Mouse (Mus musculus): ENCODE measurements around the gene Dock8. TPM values are rescaled to one million over a fixed set of nuclear protein-coding genes. Genes with fewer than 3 reads are reported as not detected.
A peak's percentile ranks its signal among the peaks of the same experiment; 100 is the strongest.

Gene Dock8
- polyA plus RNA-seq, 1 experiment: 18.0 TPM

DNA sequence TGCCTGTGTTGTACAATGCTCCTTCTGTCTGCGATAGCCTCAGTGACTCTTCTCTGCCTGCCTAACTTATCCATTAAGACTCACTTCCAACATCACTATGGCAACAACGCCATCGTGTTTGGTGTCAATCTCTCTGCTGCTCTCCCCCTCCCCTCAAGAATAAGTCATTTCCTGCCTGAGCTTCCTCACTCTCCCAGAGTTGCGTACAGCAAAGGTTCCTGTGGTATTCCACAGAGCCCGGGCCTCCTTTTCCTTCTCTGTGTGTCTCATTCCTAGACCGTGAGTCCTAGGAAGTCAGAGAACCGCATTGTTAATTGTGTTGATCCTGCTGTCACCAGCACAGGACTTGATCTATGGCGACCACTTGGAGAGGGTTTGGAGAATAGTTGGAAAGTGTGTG lies 4.4 kb upstream of the Dock8 start:
- Histone ChIP-seq H3K27me3 (replicated peaks) (no peaks in the 10 kb centered on the region), H3K36me3 (replicated peaks; ENCODE audit: low read length) (peaks cover 2% of the 10 kb centered on the region), H3K9me3 (no peaks in the 10 kb centered on the region), H3K4me3 (replicated peaks) (peak overlapping the region; percentile 64), H3K4me1 (peaks cover 85% of the 10 kb centered on the region)
- TF ChIP-seq FLI1 (IDR thresholded peaks at IDR 0.05; ENCODE audit: low read length) (no peak), GATA1 (IDR thresholded peaks at IDR 0.05; ENCODE audit: borderline replicate concordance, low read length) (no peak)

DNA sequence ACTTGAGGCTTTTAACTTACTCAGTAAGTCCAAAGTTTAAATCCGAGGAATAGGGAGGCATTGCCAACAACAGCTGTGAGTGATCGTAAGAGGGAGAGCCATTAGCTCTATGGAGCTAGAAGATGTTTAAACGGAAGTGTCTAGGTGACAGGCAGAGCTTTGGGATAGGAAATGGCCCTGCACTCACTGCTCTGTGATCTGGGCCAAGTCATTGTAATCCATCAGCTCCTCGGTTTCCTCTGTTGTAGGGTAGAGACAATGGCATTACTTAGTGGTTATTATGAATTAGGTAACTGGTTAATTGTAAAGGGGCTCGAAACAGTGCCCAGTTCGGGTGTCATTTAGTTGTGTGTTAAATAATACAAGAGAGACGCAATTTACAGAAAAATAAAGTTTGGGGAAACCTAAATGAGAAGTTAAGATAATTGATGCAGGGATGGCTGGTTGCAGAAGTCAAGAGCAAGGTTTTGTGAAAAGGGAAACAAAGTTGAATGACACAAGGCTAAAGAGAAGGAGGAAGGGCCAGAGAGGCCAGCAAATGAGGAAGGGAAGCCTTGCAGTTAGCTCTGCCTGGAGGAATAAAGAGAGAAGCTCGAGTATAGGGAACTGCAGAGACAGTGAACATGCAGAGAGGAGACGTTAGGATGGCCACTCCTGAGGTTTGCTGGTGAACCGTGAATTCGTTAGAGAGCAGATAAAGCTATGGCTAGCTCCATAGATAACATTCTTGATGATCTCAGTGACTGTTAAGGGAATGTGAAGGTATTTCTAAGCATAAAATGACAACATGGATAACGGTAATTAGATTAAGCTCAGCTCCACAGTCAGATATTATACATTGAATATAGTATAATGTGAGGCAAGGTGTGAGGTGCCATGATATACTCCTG lies 2.3 kb upstream of the Dock8 start:
- Histone ChIP-seq H3K36me3 (replicated peaks; ENCODE audit: low read length) (peaks cover 10% of the 10 kb centered on the region), H3K4me1 (peaks cover 80% of the 10 kb centered on the region)
- no peak for TF ChIP-seq GATA1 (IDR thresholded peaks at IDR 0.05; ENCODE audit: borderline replicate concordance, low read length)
- TF ChIP-seq FLI1 (IDR thresholded peaks at IDR 0.05; ENCODE audit: low read length): no peak

DNA sequence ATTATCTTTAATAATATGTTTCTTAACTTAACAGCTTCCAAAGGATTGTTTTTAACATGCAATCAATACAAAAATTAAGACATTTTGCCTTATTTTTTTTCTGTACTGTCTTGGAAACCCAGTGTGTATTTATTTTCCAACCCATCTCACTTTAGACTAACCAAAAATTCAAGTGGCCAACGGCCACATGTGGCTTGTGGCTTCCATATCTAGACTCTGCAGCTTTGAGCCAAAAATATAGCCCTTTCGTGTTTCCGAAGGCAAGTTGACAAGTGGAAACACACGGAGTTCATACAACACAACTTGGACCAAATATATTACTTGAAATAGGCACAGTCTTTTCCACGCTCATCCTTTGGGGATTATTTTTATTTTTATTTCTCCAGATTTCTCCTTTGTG lies 773 bp upstream of the Dock8 start:
- TF ChIP-seq GATA1 (IDR thresholded peaks at IDR 0.05; ENCODE audit: borderline replicate concordance, low read length): peak; percentile 48; the same call in 1 of the 3 replicates
- TF ChIP-seq FLI1 (IDR thresholded peaks at IDR 0.05; ENCODE audit: low read length): no peak
- Histone ChIP-seq H3K36me3 (replicated peaks; ENCODE audit: low read length) (peaks cover 14% of the 10 kb centered on the region), H3K27me3 (replicated peaks) (no peaks in the 10 kb centered on the region), H3K4me3 (replicated peaks) (peak overlapping the region; percentile 96), H3K4me1 (peaks cover 80% of the 10 kb centered on the region), H3K9me3 (no peaks in the 10 kb centered on the region)

More for the DNA sequence above, 2.3 kb upstream of the Dock8 start:
- H3K4me3 ChIP-seq (replicated peaks): peak overlapping the region; percentile 60
- no peaks in the 10 kb centered on the region for H3K9me3 ChIP-seq
- H3K27me3 ChIP-seq (replicated peaks): no peaks in the 10 kb centered on the region

DNA sequence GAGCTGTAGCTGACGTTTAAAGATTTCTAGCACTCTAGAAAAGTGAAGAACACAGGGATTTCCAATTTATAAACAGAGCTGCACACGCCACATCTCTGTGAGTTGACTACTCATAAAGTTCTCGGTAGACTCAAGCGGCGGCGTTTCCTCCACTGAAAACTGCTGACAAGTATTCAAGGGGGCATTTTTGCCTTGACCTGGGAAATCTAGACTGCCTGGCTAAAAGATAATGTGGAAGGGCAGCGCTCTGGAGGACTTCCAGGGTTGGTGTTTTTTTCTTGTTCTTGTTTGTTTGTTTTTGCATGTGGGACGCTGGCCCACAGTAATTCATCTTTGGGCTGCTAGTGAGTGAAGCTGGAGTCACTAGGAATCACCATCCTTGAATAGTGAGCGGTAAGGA lies 819 bp downstream of the Dock8 start:
- Histone ChIP-seq H3K9me3 (no peaks in the 10 kb centered on the region), H3K27me3 (replicated peaks) (no peaks in the 10 kb centered on the region), H3K4me1 (peaks cover 76% of the 10 kb centered on the region), H3K4me3 (replicated peaks) (peak overlapping the region; percentile 96), H3K36me3 (replicated peaks; ENCODE audit: low read length) (peaks cover 23% of the 10 kb centered on the region)
- TF ChIP-seq GATA1 (IDR thresholded peaks at IDR 0.05; ENCODE audit: borderline replicate concordance, low read length) (no peak), FLI1 (IDR thresholded peaks at IDR 0.05; ENCODE audit: low read length) (no peak)

DNA sequence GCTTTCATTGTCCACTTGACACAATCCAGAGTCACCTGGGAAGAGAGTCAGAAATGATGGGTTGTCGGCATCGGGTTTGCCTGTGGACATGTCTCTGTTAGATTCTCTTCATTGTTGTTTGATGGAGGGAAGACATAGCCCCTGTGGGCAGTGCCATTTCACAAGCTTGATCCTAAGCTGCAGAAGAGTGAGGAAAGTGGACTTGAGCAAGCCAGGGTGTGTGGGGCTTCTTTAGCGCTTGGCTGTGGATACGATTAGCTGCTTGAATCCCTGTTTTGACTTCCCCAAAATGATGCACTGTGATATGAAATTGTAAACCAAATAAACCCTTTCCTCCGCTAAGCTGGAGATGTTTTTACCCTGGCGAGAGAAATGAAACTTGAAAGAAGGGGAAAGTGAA lies 2.7 kb downstream of the Dock8 start:
- TF ChIP-seq FLI1 (IDR thresholded peaks at IDR 0.05; ENCODE audit: low read length) (no peak), GATA1 (IDR thresholded peaks at IDR 0.05; ENCODE audit: borderline replicate concordance, low read length) (no peak)
- no peaks in the 10 kb centered on the region for H3K27me3 ChIP-seq (replicated peaks)
- peaks cover 32% of the 10 kb centered on the region for H3K36me3 ChIP-seq (replicated peaks; ENCODE audit: low read length)
- peaks cover 71% of the 10 kb centered on the region for H3K4me1 ChIP-seq
- peak overlapping the region; percentile 96 for H3K4me3 ChIP-seq (replicated peaks)
- no peaks in the 10 kb centered on the region for H3K9me3 ChIP-seq

DNA sequence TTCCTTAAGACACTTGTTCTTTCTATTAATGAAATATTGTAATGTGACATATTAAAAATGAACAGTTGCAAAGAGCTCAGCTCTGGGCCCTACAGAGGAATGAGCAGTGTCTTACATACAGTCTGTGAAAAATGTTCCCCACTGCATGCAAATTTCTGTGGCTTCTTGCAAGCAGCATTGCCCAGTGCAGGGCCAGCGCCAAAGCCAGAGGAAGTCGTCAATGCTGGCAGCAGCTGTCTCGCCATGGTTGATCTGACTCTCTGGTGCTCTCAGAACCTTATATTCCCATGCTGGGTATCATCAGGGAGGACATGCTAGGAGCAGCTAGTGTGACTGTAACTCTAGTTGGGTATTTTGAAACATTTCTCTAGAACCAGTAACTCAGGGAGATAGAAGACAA lies 3.5 kb downstream of the Dock8 start:
- peak overlapping the region; percentile 96 for H3K4me3 ChIP-seq (replicated peaks)
- no peak for TF ChIP-seq FLI1 (IDR thresholded peaks at IDR 0.05; ENCODE audit: low read length)
- no peak for TF ChIP-seq GATA1 (IDR thresholded peaks at IDR 0.05; ENCODE audit: borderline replicate concordance, low read length)
- no peaks in the 10 kb centered on the region for H3K9me3 ChIP-seq
- no peaks in the 10 kb centered on the region for H3K27me3 ChIP-seq (replicated peaks)
- H3K36me3 ChIP-seq (replicated peaks; ENCODE audit: low read length): peaks cover 35% of the 10 kb centered on the region
- H3K4me1 ChIP-seq: peaks cover 67% of the 10 kb centered on the region

DNA sequence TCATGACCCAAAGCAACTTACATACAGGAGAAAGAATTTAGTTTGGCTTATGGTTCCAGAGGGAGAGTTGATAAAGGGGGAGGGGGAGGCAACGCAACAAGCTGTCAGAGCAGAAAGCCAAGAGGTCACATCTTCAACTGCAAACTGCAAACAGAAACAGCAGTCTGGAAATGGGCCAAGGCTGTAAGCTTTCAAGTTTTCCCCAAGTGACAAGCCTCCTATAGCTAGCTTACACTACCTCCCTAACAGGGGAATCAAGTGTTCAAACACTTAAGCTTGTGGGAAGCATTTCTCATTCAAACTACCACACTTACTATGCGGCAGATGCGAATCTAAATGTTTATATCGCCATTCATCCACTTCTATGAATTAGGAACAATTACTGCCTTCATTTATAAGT lies 4.5 kb downstream of the Dock8 start:
- H3K27me3 ChIP-seq (replicated peaks): no peaks in the 10 kb centered on the region
- H3K36me3 ChIP-seq (replicated peaks; ENCODE audit: low read length): peaks cover 38% of the 10 kb centered on the region
- H3K4me1 ChIP-seq: peaks cover 70% of the 10 kb centered on the region
- TF ChIP-seq GATA1 (IDR thresholded peaks at IDR 0.05; ENCODE audit: borderline replicate concordance, low read length) (no peak), FLI1 (IDR thresholded peaks at IDR 0.05; ENCODE audit: low read length) (no peak)
- H3K9me3 ChIP-seq: no peaks in the 10 kb centered on the region
- H3K4me3 ChIP-seq (replicated peaks): peak overlapping the region; percentile 39

DNA sequence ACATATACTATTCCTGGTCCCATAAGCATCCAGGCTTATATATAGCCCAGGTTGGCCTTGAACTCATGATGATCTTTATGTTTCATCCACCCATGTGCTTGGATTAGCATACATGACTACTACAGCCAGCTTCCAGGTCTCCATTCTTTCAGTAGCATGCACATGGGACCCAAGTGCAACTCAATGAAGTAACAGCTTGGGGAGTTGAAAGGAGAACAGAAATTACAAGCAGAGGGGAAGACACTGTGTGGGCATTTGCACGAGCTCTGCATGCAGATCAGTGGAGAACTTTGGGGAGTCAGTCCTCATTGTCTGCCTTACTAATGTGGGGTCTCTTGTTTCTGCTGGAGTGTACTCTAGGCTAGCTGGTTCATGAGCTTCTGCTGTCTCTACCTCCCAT lies 7.4 kb downstream of the Dock8 start:
- Histone ChIP-seq H3K36me3 (replicated peaks; ENCODE audit: low read length) (peaks cover 45% of the 10 kb centered on the region), H3K4me3 (replicated peaks) (no peak overlapping the region), H3K27me3 (replicated peaks) (no peaks in the 10 kb centered on the region), H3K9me3 (no peaks in the 10 kb centered on the region), H3K4me1 (peaks cover 63% of the 10 kb centered on the region)
- TF ChIP-seq GATA1 (IDR thresholded peaks at IDR 0.05; ENCODE audit: borderline replicate concordance, low read length): no peak
- no peak for TF ChIP-seq FLI1 (IDR thresholded peaks at IDR 0.05; ENCODE audit: low read length)

DNA sequence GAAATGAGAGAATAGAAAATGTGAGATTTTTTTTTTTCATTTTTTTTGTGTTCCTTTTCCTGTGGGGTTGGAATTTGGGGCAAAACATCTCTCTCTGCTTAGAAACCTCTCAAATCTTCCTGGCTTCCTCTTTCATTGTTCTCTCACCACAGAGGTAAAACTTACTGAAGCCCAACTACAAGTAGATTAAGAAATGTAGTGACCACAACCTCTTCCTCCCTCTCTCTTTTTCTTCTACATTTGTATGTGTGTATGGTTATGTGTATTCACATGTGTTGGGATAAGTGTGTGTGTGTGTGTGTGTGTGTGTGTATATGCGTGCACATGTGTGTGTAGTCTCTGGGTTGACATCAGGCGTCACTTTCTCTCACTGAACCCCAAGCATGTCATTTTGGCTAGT lies 9.2 kb downstream of the Dock8 start:
- TF ChIP-seq GATA1 (IDR thresholded peaks at IDR 0.05; ENCODE audit: borderline replicate concordance, low read length): no peak
- TF ChIP-seq FLI1 (IDR thresholded peaks at IDR 0.05; ENCODE audit: low read length): no peak
- Histone ChIP-seq H3K27me3 (replicated peaks) (no peaks in the 10 kb centered on the region), H3K36me3 (replicated peaks; ENCODE audit: low read length) (peaks cover 47% of the 10 kb centered on the region), H3K4me3 (replicated peaks) (no peak overlapping the region), H3K4me1 (peaks cover 62% of the 10 kb centered on the region), H3K9me3 (no peaks in the 10 kb centered on the region)

DNA sequence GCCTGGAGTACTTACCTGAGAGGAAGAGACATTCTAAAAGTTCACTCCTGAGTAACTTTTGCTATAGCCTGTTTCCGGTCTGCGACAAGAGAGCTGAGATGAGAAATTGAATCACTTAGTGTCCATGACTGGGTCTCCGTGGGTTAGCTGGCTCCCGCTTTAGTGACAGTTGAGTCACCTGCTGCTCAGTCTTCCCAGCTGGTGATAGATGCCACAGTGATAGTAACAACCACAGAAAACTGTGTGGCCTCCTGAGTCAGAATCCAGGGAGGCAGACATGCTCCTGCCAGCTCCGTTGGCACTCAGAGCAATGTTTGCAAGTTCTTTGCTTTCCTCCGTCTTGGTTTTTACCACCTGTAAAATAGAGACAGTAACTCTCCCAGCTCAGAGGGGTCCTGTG lies 23.4 kb downstream of the Dock8 start:
- peaks cover 76% of the 10 kb centered on the region for H3K4me1 ChIP-seq
- H3K27me3 ChIP-seq (replicated peaks): no peaks in the 10 kb centered on the region
- H3K4me3 ChIP-seq (replicated peaks): no peak overlapping the region
- H3K36me3 ChIP-seq (replicated peaks; ENCODE audit: low read length): peaks cover 80% of the 10 kb centered on the region
- no peaks in the 10 kb centered on the region for H3K9me3 ChIP-seq
- TF ChIP-seq FLI1 (IDR thresholded peaks at IDR 0.05; ENCODE audit: low read length): no peak
- no peak for TF ChIP-seq GATA1 (IDR thresholded peaks at IDR 0.05; ENCODE audit: borderline replicate concordance, low read length)

All from megakaryocyte, embryonic 14.5 days (primary cell).